Mouse (Mus musculus) embryo, embryonic 10.5 days (tissue): ENCODE results near the gene Rpl22l1.
"Not testable (repeated sequence)": the region's sequence is repeated elsewhere in the genome, so short reads cannot be mapped to it uniquely, and the experiment has no call there.

Source experiments
- DNase-seq: peaks from one replicate; pipeline ENCODE4 v3.0.0-alpha.2; 2015; ENCODE audit warnings: low spot score

Rpl22l1 gene

DNA sequence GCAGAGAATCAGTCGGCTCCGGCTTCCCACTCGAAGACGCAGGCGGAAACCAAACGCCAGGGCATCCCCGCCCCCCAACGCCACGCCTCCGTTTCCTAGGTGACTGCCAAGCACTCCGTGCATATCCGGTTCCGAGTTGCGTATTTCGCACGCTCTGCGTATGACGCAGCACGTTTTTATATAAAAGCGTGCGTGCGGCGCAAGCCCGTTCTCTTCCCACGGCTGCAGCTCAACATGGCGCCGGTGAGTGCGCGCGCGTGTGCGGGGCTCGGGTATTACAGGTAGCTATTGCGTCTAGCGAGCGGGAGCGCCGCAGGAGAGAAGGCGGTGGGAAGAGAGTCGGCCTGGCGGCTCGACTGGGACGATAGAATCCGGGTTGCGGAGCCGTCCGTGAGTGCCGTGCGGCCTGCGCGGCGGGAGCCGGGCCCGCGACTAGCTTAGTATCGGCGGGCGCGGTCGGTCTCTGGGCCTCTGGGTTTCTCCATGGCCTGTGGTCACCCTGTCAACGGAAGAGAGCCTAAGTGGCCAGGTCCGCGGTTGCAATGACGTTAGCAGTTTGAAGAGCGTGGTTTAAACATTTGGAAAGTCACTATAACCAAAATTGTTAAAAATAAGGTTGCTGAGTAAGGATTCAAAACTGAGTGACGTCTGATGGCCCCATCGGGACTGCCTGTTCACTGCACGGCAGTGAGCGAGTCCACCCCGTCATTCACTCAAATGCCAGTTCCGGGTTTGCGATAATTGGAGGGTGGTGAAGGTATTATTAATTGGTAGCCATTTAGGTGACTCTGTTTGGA lies at the start of gene Rpl22l1:
Gene Rpl22l1, plus strand, starts transcription at position 136 of the 797 bp plus-strand sequence.
- peak; percentile 99 for DNase-seq

DNA sequence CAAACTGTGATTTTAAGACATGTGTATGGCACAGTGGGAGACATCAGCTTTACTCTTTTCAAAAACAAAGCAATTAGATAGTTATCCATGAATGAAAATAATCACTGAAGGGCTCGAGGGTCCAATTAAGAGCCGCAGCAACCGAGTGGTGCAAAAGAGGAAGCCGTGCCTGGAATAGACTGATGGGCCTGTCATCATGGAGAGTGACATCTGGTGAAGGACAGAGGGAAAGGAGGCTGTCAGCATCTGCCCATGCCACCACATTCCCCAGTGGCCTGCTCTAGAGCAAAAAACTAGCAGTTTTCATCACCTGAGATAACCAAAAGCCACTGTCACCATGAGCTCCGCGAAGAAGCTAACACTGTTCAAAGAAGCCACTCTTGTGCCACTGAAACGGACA lies 49.8 kb upstream of the Rpl22l1 start:
- DNase-seq = no peak

DNA sequence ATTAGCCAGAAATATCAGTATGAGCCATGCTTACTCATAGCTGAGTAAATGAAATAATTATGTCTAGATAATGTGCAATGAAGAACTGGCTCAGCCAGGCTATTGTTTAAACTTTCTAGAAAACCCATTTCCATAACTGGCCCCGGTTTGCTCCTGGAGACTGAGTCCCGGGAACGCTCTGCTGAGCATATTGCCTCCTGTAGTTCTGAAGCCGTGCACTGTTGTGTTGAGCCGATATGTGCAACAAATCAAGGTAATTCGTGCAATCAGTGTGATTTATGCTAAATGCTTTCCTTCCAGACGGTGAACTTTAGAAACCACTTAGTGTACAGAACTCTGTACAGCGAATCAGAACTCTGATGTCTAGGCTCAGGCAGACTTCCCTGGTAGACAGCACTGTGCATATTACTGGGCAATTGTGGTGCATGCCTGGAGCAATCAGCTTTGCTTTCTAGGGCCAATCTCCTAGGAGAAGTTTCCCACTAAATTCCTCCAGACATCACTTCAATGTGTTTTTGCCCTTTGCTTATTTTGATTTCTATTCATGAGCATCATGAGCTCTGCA lies 43.9 kb upstream of the Rpl22l1 start:
- DNase-seq = no peak

GRCm38 (mm10) chr3:28766935-28767334 lies 38.3 kb upstream of the Rpl22l1 start:
- DNase-seq = no peak

DNA sequence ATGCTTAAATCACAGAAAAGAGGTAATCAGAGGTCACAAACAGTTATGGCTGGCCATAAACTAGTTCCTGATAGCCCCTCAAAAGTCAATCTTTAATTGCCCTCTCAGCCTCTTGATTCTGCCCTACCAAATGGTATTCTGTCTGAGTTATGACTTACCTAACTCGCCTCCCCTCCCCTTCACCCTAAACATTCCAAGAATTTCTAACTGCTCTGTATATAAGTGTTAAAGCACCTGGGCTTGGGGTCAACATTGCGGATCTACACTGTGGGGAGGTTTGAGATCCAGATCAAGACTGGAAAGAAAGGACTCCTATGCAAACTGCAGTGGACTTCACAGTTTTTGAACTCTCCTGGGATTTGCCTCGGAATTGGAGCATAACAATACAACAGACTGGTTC lies 37.0 kb upstream of the Rpl22l1 start:
- DNase-seq = no peak

DNA sequence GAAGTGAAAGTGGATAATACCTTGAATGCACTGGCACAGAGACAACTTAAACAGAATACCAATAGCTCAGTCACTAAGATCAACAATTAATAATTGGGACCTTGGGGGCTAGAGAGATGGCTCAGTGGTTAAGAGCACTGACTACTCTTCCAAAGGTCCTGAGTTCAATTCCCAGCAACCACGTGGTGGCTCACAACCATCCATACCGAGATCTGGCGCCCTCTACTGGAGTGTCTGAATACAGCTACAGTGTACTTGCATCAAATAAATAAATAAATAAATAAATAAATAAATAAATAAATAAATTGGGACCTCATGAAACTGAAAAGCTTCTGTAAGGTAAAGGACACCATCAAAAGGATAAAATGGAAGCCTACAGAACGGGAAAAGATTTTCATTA lies 32.3 kb upstream of the Rpl22l1 start:
- DNase-seq = not testable (repeated sequence)

- no peak for DNase-seq
These were observed 29.9 kb upstream of the Rpl22l1 start for GRCm38 (mm10) chr3:28775361-28775760.

- no peak for DNase-seq
These were observed 29.3 kb upstream of the Rpl22l1 start for GRCm38 (mm10) chr3:28775958-28776357.

- no peak for DNase-seq
These were observed 28.7 kb upstream of the Rpl22l1 start for GRCm38 (mm10) chr3:28776491-28776890.

DNA sequence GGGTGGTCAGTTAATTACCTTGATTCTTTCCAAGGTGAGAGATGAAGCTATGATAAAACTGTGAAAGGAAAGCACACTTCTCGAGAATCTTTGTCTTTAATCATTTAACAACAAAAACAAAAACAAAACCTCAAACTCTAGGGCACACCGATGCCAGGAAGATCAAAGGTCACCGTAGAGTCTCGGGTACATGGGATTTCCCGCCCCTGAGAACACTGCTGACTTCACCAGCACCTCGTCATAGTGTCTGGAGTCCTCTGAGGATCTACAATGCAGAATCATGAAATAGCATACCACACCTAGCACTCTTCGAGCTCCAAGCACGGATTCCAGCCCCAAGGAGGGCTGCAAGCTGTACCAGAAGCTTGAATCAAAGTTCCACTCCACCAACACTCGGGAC lies 24.7 kb upstream of the Rpl22l1 start:
- no peak for DNase-seq

DNA sequence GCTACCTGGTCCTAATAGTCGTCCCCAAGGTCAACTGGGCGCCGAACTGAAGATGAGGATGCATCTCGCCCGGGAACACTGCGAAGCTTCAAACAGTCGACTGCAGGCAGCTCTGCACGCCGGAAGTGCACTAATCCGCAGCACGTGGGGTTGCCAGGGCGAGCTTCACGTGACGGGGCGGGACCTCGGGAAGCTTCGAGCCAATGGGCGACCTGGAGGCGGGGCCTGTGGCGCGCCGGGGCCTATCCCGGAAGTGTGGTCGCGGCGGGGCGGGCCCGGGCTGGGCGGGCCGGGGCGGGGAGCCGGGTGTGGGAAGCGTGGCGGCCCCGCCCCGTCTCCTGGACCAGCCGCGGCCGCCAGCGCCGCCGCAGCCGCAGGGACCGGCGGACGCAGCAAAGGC lies 24.2 kb upstream of the Rpl22l1 start, which contains the start of gene Eif5a2:
Gene Eif5a2, plus strand, starts transcription at position 283 of the 400 bp plus-strand sequence.
- DNase-seq = peak; percentile 95

DNA sequence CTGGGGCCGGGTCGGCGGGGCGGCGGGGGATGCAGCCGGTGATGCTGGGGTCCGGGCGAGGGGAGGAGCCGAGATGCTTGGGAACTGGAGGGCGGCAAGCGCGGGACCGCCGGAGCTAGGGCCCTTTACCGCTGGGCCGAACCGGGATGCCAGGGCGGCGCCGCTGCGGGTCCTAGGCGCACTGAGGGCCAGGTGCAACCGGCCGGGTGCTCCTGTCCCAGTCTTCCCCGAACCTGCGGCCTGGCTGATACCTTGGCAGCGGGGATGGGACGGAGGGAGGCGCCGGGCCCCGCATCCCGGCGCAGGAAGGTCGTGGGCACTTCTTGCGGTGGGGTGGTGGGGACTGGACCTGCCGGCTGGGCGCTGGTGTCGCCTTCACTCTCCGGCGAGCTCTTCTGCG lies 23.8 kb upstream of the Rpl22l1 start:
- no peak for DNase-seq

- peak; percentile 24 for DNase-seq
These were observed 23.4 kb upstream of the Rpl22l1 start for GRCm38 (mm10) chr3:28781848-28782247.

GRCm38 (mm10) chr3:28784176-28784575 lies 21.1 kb upstream of the Rpl22l1 start:
- no peak for DNase-seq

DNA sequence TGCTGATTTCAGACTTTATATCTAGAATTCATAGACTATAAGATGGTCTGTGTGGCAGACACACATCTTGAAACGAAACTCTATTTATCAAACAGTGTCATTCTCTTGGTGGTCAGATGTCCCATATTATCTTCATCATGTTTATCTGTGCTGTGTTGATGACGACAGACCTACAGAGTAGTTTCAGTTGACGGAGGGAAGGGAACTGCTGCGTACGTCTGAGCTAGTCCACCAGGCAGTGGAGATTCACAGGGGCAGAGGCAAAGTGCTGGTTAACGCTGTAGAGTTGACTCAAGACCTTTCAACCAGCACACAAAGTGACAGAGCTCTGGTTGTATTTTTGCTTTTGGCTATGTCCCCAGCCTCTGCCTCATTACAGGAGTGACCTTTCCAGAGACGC lies 10.4 kb upstream of the Rpl22l1 start:
- DNase-seq = no peak

GRCm38 (mm10) chr3:28808039-28808643 lies 2.9 kb downstream of the Rpl22l1 start:
- DNase-seq = no peak

DNA sequence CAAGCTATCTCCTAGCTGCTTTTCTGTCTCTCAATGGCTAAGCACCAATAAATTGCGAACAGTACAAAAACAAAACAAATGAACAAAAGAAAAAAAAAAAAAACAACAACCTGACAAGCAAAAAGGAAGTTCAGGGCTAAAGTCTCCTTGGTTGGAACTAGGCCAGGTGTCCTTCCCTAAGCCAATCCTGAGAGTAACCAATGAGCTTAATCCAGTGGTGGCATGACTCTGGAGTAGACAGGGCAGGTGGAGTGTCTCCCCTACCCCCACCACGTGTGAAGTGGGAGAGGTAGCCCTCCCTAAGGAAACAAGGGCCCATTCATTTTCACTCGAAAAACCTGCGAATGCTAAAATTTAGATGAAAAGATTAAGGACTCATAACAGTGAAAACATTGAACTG lies 6.2 kb downstream of the Rpl22l1 start:
- DNase-seq = no peak

DNA sequence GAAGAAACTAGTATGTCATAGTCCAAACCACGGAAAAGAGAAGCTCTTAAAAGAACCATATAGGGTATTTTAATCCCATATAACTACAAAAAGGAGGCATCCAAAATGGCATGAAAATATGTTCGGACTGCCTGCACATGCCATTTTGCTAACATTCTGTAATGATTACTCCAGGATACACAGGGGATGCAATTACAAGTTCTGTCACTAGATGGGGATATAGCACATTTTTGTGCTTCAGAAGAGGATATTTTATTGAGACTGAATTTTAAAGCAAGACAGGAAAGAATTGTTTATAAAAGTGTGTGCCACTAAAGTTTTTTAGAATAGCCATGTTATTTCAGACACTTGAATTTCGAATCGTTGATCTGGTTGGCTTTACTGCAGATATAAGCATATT lies 9.1 kb downstream of the Rpl22l1 start:
- peak; percentile 89 for DNase-seq

GRCm38 (mm10) chr3:28816010-28816540 lies 10.8 kb downstream of the Rpl22l1 start:
- no peak for DNase-seq

DNA sequence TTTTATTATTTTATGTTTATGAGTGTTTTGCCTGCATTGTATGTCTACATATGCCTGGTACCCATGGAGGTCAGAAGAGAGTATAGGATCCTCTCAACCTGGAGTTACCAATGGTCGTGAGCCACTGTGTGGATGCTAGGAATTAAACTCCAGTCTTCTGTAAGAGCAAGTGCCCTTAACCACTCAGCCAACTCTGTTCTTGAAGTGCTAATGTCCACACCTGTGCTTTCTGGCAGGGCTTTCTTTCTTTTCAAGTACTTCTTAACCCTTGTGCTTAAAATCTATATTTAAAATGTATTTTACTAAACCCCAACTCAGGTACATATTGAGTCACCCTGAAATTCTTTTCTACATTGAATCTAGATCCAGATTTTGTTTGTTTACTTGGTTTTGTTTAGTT lies 21.0 kb downstream of the Rpl22l1 start:
- no peak for DNase-seq

DNA sequence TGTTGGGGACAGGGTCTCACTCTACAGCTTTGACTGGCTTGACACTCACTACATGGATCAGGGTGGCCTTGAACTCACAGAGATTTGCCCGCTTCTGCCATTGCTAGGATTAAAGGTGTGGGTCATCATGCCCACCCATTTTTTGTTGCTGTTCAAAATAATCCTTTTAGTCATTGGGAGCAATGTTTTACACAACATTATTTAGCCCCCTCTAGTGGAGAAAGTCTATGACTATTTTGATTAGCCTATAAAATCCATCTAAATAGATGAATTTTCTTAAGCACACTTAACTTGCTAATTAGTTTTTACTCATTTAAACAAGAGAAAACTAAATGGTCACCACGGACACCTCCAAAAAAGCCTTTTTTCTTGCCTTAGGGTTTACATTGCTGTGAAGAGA lies 22.4 kb downstream of the Rpl22l1 start:
- no peak for DNase-seq

- DNase-seq = no peak
These were observed 24.2 kb downstream of the Rpl22l1 start for GRCm38 (mm10) chr3:28829454-28829853.

DNA sequence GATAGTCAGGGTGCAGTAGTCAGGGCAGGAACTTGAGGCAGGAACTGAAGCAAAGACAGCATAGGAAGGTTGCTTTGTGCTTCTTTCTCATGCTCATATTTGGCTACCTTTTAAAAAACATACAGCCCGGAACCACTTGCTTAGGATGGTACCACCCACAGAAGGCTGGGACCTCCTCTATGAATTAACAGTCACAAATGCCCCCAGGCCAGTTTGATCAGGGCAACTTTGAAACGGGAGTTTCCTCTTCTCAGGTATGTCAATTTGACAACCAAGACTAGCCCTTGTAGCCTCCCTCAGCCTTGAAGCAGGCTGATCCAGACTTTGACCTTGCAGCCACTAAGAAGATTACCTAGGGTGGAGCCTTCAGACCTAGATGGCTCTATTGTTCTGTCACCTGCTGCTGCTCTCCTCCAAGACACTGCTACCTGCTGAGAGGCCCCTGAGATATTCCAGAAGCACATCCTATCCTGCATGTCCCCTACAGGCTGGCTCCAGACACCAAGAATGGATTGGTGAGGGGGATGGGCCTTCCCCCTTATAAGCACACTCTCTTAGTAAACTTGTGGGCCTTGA lies 31.6 kb downstream of the Rpl22l1 start:
- no peak for DNase-seq
